Mouse (Mus musculus): ENCODE data around the gene Nebl.

DNA sequence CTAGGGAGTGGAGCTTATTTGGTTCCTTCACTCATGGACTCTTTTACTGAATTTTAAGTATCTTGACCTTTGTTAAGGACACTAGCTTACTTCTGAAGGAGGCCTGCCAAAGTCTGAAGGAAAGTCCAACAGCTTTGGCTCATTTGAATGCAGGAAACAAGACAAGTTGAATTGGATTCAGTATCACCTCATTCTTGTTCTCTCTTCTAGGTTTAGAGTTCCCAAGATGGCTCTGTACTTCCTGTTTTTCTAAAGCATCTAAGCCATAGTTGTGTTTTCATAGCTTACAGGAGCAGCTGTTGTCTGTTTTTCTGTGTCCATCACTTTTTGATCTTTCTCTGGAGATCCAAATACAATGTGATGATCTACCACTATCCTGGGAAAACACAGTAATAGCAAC is 429.9 kb downstream of the Nebl start:
- TF ChIP-seq EP300 (IDR thresholded peaks at IDR 0.05) (no peak), CTCF (IDR thresholded peaks at IDR 0.05) (no peak)

Measured in lung, postnatal 0 days (tissue).